In genomic region chr13:110652201-110652600, GRCm38 (mm10) we compare ENCODE assay signal across 20 mouse cellular contexts.
DNase-seq lines count a peak whose midpoint lies in the region; ATAC-seq and TF ChIP-seq lines count a peak whose summit lies in the region.
"Had no signal": no experiment of that assay in that cellular context is flagged by ENCODE, and none has a peak within 500 bp of the region (broad histone marks: within the 10 kb centered on the region; RNA-seq: fewer than 3 reads in every experiment).

No protein-coding gene starts in this region.

- no peaks in the 10 kb centered on the region for H3K36me3 ChIP-seq in hindbrain, embryonic 12.5 days
- no peaks in the 10 kb centered on the region for H3K36me3 ChIP-seq in hindbrain, embryonic 10.5 days
- H3K36me3 ChIP-seq: embryonic facial prominence, embryonic 15.5 days; intestine, embryonic 15.5 days had no signal

- no peak overlapping the region for H3K27ac ChIP-seq in hindbrain, embryonic 12.5 days
- H3K27ac ChIP-seq in hindbrain, embryonic 10.5 days: no peak overlapping the region
- peak overlapping the region; percentile 9; the same call in 1 of the 2 replicates for H3K27ac ChIP-seq in cortical plate, adult 2 months (ENCODE audit: insufficient read depth, low read length)
- H3K27ac ChIP-seq: embryonic facial prominence, embryonic 15.5 days; intestine, embryonic 15.5 days had no signal

- H3K4me3 ChIP-seq in hindbrain, embryonic 12.5 days: no peak overlapping the region
- no peak overlapping the region for H3K4me3 ChIP-seq in hindbrain, embryonic 10.5 days
- H3K4me3 ChIP-seq in cortical plate, adult 2 months (ENCODE audit: insufficient read depth, low read length): no peak overlapping the region
- H3K4me3 ChIP-seq: embryonic facial prominence, embryonic 15.5 days; intestine, embryonic 15.5 days had no signal

- no peak for TF ChIP-seq CTCF in brain, embryonic 14.5 days (IDR thresholded peaks at IDR 0.05; ENCODE audit: borderline replicate concordance, extremely low read depth, insufficient read depth, insufficient read length)
- TF ChIP-seq CTCF in cortical plate, adult 2 months (IDR thresholded peaks at IDR 0.05; ENCODE audit: extremely low read depth, insufficient read depth, low read length): no peak

- no peaks in the 10 kb centered on the region for H3K27me3 ChIP-seq in hindbrain, embryonic 12.5 days
- H3K27me3 ChIP-seq in hindbrain, embryonic 10.5 days (ENCODE audit: insufficient read depth, poor library complexity, severe bottlenecking): no peaks in the 10 kb centered on the region
- H3K27me3 ChIP-seq: embryonic facial prominence, embryonic 15.5 days; intestine, embryonic 15.5 days had no signal

- no peaks in the 10 kb centered on the region for H3K9me3 ChIP-seq in hindbrain, embryonic 12.5 days (replicated peaks)
- no peaks in the 10 kb centered on the region for H3K9me3 ChIP-seq in hindbrain, embryonic 10.5 days
- H3K9me3 ChIP-seq: embryonic facial prominence, embryonic 15.5 days; intestine, embryonic 15.5 days had no signal

- ATAC-seq in hindbrain, embryonic 12.5 days (ENCODE audit: low FRiP score): peak; percentile 60; the same call in 1 of the 2 replicates
- ATAC-seq: intestine, embryonic 15.5 days; liver, postnatal 0 days had no signal

- no peak overlapping the region for H3K9ac ChIP-seq in hindbrain, embryonic 12.5 days
- H3K9ac ChIP-seq: embryonic facial prominence, embryonic 15.5 days; intestine, embryonic 15.5 days; liver, postnatal 0 days had no signal

- 70% methylated on average over 7 of the region's 7 CpGs for WGBS in hindbrain, embryonic 12.5 days
- whole genome bisulfite sequencing in hindbrain, embryonic 10.5 days: 85% methylated on average over 7 of the region's 7 CpGs

- no peak for DNase-seq in hindbrain, embryonic 10.5 days (ENCODE audit: low spot score)
- DNase-seq in brain, embryonic 14.5 days (ENCODE audit: low read depth): peak; percentile 60
- DNase-seq in retina, embryonic 14.5 days (ENCODE audit: low spot score): peak; percentile 35
- DNase-seq in right cerebral cortex, adult 18-20 months: no peak
- DNase-seq in thymus, postnatal 4 days: no peak
- DNase-seq: adrenal gland, adult 2 months; cerebellum, adult 11-12 months; cerebellum, postnatal 10 days; gastrocnemius, postnatal 14 days; heart, adult 11 months; kidney, adult 8-10 months; kidney, postnatal 10 days; liver, postnatal 0 days; lung, postnatal 14 days; thymus, postnatal 14 days had no signal

- no peak for TF ChIP-seq POLR2A in brain, embryonic 14.5 days (IDR thresholded peaks at IDR 0.05; ENCODE audit: borderline replicate concordance, extremely low read depth, insufficient read depth, insufficient read length, poor library complexity, severe bottlenecking)
- no peak for TF ChIP-seq POLR2A in cortical plate, adult 2 months (IDR thresholded peaks at IDR 0.05; ENCODE audit: extremely low read depth, insufficient read depth, low read length)

- no peak overlapping the region for H3K4me2 ChIP-seq in hindbrain, embryonic 12.5 days (replicated peaks)
- H3K4me2 ChIP-seq: embryonic facial prominence, embryonic 15.5 days; heart, embryonic 11.5 days; intestine, embryonic 15.5 days had no signal

- peaks cover 4% of the 10 kb centered on the region for H3K4me1 ChIP-seq in hindbrain, embryonic 12.5 days
- peaks cover 8% of the 10 kb centered on the region for H3K4me1 ChIP-seq in hindbrain, embryonic 10.5 days (replicated peaks)
- peaks cover 2% of the 10 kb centered on the region; the same call in 1 of the 2 replicates for H3K4me1 ChIP-seq in cortical plate, adult 2 months (ENCODE audit: control insufficient read depth, insufficient read depth, low read length)
- H3K4me1 ChIP-seq: embryonic facial prominence, embryonic 15.5 days; intestine, embryonic 15.5 days had no signal

Comparison
In these comparisons a context has a peak if more than half of its experiments do, and no peak if none do; other contexts are left out.
1. DNase-seq: peak in brain, embryonic 14.5 days (single experiment) and retina, embryonic 14.5 days (single experiment); none in hindbrain, embryonic 10.5 days (single experiment), right cerebral cortex, adult 18-20 months (single experiment) and thymus, postnatal 4 days (single experiment).